Mouse (Mus musculus): ENCODE data around the gene Bod1l.

- no peak for TF ChIP-seq CTCF (IDR thresholded peaks at IDR 0.05; ENCODE audit: low read depth)
- no peak for TF ChIP-seq EP300 (IDR thresholded peaks at IDR 0.05; ENCODE audit: low read depth)
These were observed 76.6 kb downstream of the Bod1l start for GRCm38 (mm10) chr5:41767296-41768200.
